In genomic region chr12:20230141-20230892, GRCm38 (mm10) we compare ENCODE assay signal across 10 mouse cellular contexts.
DNase-seq lines count a peak whose midpoint lies in the region; ATAC-seq and TF ChIP-seq lines count a peak whose summit lies in the region.
"Had no signal": no experiment of that assay in that cellular context is flagged by ENCODE, and none has a peak within 500 bp of the region (broad histone marks: within the 10 kb centered on the region; RNA-seq: fewer than 3 reads in every experiment).

No protein-coding gene starts in this region.

- DNase-seq in adrenal gland, postnatal 4 days (ENCODE audit: low spot score in 2 of 2): peak; percentile 2
- no peak for DNase-seq in adrenal gland, postnatal 14 days
- DNase-seq in lung, embryonic 14.5 days: peak; percentile 0
- DNase-seq in lung, adult 2 months: no peak
- DNase-seq in Muller cell, postnatal 12 days (ENCODE audit: inconsistent ontology term): peak; percentile 5
- DNase-seq in liver, adult 2 months (ENCODE audit: extremely low read depth, low read depth, low spot score): peak; percentile 2
- DNase-seq in left cerebral cortex, adult 11 months (ENCODE audit: low spot score): no peak
- no peak for DNase-seq in urinary bladder, postnatal 25 days (ENCODE audit: low spot score)
- DNase-seq: cerebellum, postnatal 10 days had no signal

- no peak overlapping the region for H3K4me3 ChIP-seq in lung, embryonic 14.5 days (ENCODE audit: low read depth, low read length)
- no peak overlapping the region for H3K4me3 ChIP-seq in lung, adult 2 months (replicated peaks; ENCODE audit: extremely low read depth, low read depth, low read length)
- no peak overlapping the region for H3K4me3 ChIP-seq in liver, adult 2 months (ENCODE audit: insufficient read depth, low read depth, low read length)
- H3K4me3 ChIP-seq: hindbrain, embryonic 15.5 days had no signal

- H3K27me3 ChIP-seq in lung, embryonic 14.5 days (ENCODE audit: insufficient read depth, low read length): peaks cover 8% of the 10 kb centered on the region; the same call in 1 of the 2 replicates
- H3K27me3 ChIP-seq in liver, adult 2 months (ENCODE audit: control insufficient read depth, insufficient read depth, low read length): peaks cover 17% of the 10 kb centered on the region; the same call in 1 of the 2 replicates
- H3K27me3 ChIP-seq: hindbrain, embryonic 15.5 days had no signal

- H3K27ac ChIP-seq in lung, embryonic 14.5 days (ENCODE audit: low read depth): no peak overlapping the region
- H3K27ac ChIP-seq in liver, adult 2 months (replicated peaks; ENCODE audit: insufficient read depth, low read depth, low read length): no peak overlapping the region
- H3K27ac ChIP-seq: hindbrain, embryonic 15.5 days had no signal

- peaks cover 77% of the 10 kb centered on the region for H3K9me3 ChIP-seq in lung, embryonic 14.5 days (ENCODE audit: low read depth, low read length)

- TF ChIP-seq CTCF in lung, embryonic 14.5 days (IDR thresholded peaks at IDR 0.05; ENCODE audit: low read depth): no peak
- TF ChIP-seq CTCF in lung, adult 2 months (IDR thresholded peaks at IDR 0.05; ENCODE audit: insufficient read depth, low read length): no peak
- TF ChIP-seq CTCF in liver, adult 2 months (IDR thresholded peaks at IDR 0.05; ENCODE audit: low read depth, low read length): no peak

- no peaks in the 10 kb centered on the region for H3K36me3 ChIP-seq in lung, embryonic 14.5 days (ENCODE audit: insufficient read depth)
- no peaks in the 10 kb centered on the region for H3K36me3 ChIP-seq in liver, adult 2 months (ENCODE audit: control insufficient read depth, insufficient read depth, low read length)

- H3K9ac ChIP-seq in lung, embryonic 14.5 days: no peak overlapping the region
- no peak overlapping the region for H3K9ac ChIP-seq in liver, adult 2 months (ENCODE audit: low read depth, low read length)
- H3K9ac ChIP-seq: hindbrain, embryonic 15.5 days had no signal

- H3K4me1 ChIP-seq in lung, embryonic 14.5 days (ENCODE audit: insufficient read depth): no peaks in the 10 kb centered on the region
- no peaks in the 10 kb centered on the region for H3K4me1 ChIP-seq in lung, adult 2 months (ENCODE audit: control insufficient read depth, insufficient read depth, low read length)
- no peaks in the 10 kb centered on the region for H3K4me1 ChIP-seq in liver, adult 2 months (ENCODE audit: control insufficient read depth, insufficient read depth, low read length)
- H3K4me1 ChIP-seq: hindbrain, embryonic 15.5 days had no signal

- H3K4me2 ChIP-seq in lung, embryonic 14.5 days: no peak overlapping the region
- H3K4me2 ChIP-seq: hindbrain, embryonic 15.5 days had no signal

- no peak for ATAC-seq in lung, embryonic 14.5 days (ENCODE audit: insufficient read depth)

- no peaks in the 10 kb centered on the region for H3K79me2 ChIP-seq in liver, adult 2 months (ENCODE audit: control insufficient read depth, insufficient read depth, low read length)

- TF ChIP-seq POLR2A in lung, adult 2 months (IDR thresholded peaks at IDR 0.05; ENCODE audit: borderline replicate concordance, extremely low read depth, low read depth, low read length): no peak
- no peak for TF ChIP-seq POLR2A in liver, adult 2 months (IDR thresholded peaks at IDR 0.05; ENCODE audit: extremely low read depth, insufficient read depth, low read length)

- WGBS in lung, embryonic 14.5 days: 59% methylated on average over 27 of the region's 27 CpGs
- 62% methylated on average over 27 of the region's 27 CpGs for WGBS in lung, adult 2 months
- WGBS in liver, adult 2 months: 69% methylated on average over 27 of the region's 27 CpGs

Comparison
In these comparisons a context has a peak if more than half of its experiments do, and no peak if none do; other contexts are left out.
1. DNase-seq: peak in adrenal gland, postnatal 4 days (2 of 2), lung, embryonic 14.5 days (single experiment), Muller cell, postnatal 12 days (single experiment) and liver, adult 2 months (single experiment); none in adrenal gland, postnatal 14 days (single experiment), lung, adult 2 months (single experiment), left cerebral cortex, adult 11 months (single experiment) and urinary bladder, postnatal 25 days (single experiment).